Mouse (Mus musculus): ENCODE data around the gene Ppil1. TPM values are rescaled to one million over a fixed set of nuclear protein-coding genes. Genes with fewer than 3 reads are reported as not detected.

The Ppil1 gene
- 27.9 and 31.3 TPM in 2 replicates for polyA plus RNA-seq (2012; rRNA removed)

DNA sequence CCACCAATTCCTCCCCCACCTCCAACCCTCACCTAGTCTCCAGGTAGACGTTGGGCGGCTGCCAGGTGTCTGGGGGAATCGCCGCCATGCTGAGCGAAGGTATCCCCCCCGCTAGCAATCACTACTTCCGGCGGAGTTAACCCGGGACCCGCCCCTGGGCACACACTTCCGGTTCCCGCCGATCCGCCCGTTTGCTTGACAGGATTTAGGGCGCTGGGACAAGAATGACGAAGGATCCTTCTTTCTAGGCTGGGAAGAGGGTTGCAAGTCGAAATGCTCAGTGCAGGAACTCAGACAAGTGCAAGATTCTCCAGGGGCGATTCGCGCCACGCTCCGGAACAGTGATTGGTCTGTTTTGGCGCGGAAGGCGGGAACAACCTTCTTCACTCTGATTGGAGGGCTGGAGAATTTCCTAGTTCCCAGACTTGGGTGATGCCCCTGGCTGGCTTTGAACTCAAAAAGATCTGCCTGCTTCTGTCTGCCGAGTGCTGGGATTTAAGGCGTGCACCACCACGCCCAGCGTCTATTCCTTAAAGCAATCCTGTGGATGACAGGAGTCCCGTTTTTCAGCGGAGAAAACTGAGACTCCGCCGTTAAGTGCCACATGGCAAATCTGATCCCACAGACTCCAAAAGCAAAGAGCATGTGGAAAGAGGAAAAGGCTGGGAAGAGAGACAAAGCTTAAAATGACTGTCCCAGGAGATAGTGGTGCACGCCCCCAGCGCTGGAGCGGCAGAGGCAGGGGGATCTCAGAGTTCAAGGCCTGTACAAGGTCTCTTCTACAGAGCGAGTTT lies at the start of gene Ppil1:
Ppil1 (minus strand) TSS at position 347 of the 794 bp plus-strand sequence.
- DNase-seq (ENCODE audit: low spot score), result peak; percentile 79

- DNase-seq (ENCODE audit: low spot score), result no peak
Measured at GRCm38 (mm10) chr17:29313300-29313699, 49.3 kb upstream of the Ppil1 start.

- DNase-seq (ENCODE audit: low spot score), result no peak
Measured at GRCm38 (mm10) chr17:29312082-29312481, 48.1 kb upstream of the Ppil1 start.

DNA sequence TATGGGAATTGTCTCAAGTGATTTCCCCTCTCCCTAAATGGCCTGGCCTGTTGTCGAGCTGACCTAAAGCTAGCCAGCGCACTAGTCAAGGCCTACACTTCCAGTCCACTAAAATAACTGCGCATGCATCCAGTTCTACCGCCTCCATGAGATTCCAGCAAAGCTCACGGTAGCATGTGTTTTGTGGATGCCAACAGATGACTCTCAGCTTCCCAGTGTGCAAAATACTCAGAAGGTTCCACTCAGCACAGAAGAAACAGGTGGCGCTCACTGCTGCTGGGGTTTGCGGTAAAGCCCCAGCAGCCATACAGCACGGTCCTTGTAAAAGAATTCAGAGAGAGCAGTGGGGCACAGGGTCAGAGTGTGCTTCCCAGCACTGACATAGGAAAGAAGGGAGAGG lies 47.6 kb upstream of the Ppil1 start:
- DNase-seq (ENCODE audit: low spot score), result no peak

DNA sequence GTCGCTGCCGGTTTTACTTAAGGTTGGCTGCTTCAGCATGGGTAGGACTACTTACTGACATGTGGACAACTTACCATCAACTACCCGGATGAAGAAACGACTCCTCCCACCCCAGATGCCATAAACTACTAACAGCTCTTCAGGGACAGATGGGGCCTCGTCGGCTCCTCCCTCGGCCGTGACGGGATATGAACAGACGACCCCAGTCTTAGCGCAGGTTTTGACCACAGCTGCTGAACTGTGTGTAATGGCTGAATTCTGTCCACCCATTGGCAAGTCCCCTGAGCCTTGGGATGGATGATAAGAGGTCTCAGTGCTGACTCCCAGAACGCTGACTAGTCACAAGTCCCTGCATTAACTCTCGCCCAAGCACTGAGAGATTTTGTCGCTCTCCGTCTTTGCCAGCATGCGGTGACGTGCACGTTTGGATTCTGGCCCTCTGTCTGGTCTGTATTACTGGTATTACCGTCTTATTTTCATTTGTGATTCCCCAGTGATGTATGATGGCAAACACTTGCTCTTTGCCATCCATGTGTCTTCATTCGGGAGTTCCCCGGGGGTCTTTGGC lies 46.2 kb upstream of the Ppil1 start:
- DNase-seq (ENCODE audit: low spot score), result no peak

- DNase-seq (ENCODE audit: low spot score), result no peak
Measured at GRCm38 (mm10) chr17:29305871-29306270, 41.9 kb upstream of the Ppil1 start.

GRCm38 (mm10) chr17:29305058-29305806 lies 41.2 kb upstream of the Ppil1 start:
- DNase-seq (ENCODE audit: low spot score), result no peak

DNA sequence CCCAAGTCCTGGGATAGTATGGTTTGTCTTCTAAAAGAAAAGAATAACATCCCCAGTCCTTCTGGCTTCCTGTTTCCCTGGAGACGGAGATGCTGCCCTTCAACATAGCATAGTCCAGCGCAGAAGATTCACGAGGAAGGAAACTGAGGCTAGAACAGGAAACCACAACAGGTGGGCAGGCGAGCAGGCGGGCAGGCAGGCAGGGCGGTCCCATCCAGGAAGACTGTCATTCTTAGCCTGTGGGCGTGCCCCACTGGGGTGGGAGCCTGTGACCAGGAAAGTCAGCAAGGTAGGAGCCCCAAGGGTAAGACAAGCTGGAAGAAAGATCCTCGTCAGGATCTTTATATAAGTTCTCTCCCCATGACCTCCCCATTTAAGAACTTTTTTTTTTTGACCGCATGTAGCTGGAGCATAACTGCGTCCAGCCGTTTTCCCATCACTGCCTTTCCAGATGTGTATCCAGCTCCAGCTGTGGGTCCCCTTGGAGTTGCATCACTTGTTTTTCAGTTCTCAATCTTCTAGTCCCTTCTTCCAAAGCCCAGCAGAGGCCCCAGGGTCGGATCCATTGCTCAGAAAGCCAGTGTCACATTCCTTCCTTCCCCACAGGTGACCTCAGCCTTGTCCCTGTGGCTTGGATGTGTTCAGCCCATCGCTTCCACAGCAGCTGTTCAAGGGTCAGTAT lies 40.5 kb upstream of the Ppil1 start:
- no peak for DNase-seq (ENCODE audit: low spot score)

DNA sequence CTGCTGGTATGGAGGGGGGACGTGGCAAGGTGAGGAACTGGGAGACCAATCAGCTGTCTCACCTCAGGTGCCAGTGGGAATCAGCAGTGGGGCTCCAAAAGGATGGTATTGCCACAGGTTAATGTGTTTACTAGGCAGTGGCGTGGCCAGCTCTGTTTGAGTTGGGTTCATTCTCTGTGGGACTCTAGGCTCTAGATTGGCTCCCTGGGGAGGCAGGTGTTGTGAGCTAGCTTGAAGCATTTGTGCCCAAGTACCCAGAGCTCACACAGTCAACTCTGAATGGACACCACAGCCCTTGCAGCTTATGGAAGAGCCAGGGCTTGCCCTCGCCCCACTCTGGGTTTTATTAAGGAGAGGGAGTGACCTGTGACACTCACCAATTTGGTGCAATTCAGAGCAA lies 39.9 kb upstream of the Ppil1 start:
- no peak for DNase-seq (ENCODE audit: low spot score)

DNA sequence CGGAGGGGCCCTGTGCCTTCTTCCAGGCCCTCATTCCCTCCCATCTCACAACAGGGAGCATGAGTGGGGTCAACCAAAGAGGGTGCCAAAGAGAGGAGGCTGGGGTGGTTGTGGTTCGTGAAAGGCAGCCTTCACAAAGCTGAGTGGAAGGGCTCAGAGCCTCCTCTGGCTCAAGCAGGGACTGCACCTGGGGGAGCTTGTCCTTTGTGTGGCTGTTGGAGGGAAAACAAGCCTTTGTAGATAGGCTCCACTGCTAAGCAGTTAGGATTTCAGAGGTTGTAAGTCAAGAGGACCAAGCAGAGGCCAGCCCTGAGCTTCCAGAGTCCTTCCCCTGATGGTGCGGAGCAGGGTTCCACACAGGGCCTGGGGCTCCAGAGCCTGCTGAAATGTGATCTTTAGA lies 39.1 kb upstream of the Ppil1 start:
- no peak for DNase-seq (ENCODE audit: low spot score)

GRCm38 (mm10) chr17:29302149-29302548 lies 38.2 kb upstream of the Ppil1 start:
- DNase-seq (ENCODE audit: low spot score), result no peak

- no peak for DNase-seq (ENCODE audit: low spot score)
Measured at GRCm38 (mm10) chr17:29301421-29301820, 37.4 kb upstream of the Ppil1 start.

DNA sequence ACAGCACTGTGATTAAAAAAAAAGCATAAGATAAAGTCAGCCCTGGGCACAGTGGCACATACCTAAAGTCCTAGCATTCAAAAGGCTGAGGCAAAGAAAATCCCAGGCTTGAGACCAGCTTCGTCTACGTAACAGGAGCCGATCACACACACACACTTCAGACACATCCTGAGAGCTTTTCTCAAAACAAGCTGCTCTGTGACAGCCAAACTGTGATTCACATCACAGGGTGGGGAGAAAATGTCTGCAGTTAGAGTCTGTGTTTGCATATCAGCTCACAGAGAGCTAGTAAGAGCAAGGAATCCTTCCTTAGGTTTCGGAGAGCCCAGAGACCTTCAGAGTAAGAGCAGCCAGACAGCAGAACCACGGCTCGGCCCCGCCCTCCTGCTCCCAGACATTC lies 36.9 kb upstream of the Ppil1 start:
- no peak for DNase-seq (ENCODE audit: low spot score)

DNA sequence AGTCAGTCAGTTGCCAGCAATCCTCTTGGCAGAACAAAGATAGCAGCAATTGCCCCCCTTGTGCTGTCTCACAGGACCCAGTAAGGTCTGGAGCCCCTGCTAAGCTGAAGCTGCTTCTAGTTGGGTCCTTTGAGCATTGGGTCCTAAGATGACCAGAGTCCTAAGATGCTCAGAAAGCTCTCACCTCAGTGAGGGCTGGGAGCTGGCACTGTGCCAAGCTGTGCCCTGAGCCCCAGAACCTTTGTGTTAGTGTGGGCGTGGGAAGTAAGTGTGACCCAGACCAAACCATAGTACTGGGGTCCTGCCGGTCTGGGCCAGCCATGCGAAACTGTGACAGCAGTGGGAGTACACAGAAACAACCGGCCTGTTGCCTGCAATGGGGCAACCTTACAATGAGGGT lies 35.3 kb upstream of the Ppil1 start:
- no peak for DNase-seq (ENCODE audit: low spot score)

DNA sequence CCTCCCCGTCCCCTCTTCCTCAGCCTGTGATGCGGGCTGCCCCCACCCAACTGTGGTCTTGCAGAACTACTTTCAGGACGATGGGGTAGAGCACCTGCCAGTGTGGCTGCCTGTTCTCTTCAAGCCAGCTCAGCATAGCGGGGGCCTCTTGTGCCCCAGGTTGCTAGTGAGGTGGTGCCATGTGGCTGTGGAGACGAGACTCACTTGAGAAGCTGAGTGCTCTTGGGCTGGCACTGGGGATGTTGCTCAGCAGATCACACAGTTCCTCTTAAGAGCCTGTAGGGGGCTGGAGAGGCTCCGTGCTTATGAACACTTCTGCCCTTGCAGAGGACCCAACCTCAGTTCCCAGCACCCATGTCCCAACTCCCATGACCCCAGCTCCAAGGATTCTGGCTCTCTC lies 33.8 kb upstream of the Ppil1 start:
- DNase-seq (ENCODE audit: low spot score), result no peak

DNA sequence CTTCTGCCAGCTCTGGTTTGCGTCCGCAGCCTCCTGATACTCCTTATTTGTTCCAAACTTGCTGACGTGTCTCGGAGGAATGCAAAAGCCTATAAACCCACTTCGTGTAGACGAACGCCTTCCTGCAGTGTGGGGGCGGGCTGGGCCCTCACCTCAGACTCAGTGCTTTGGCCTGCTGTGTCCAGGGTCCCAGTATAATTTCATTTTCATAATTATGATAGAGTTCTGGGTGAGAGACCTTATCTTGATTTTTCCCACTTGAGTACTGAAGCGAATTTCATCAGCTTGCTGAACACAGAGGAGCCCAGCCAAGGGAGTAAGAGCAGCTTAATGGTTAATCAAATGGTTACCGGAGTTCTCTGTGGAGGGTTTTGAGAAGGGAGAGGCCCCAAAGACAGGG lies 33.3 kb upstream of the Ppil1 start:
- DNase-seq (ENCODE audit: low spot score), result no peak

DNA sequence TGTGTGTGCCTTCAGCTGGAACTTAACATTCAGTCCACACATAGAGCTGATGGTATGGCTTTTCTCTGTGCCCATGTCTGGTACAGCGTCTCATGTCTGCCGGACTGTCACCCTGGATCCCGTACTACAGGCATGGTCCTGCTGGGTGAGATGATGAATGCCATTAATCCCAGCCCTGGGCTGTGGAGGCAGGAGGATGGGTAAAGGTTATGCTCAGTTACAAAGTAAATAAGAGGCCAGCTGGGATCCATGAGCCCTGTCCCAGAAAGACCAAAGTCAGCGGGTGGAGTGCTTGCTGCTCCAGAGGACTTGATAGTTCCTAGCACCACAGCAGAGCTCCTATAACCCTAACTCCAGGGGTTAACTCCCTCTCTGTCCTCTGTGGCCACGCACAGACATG lies 31.8 kb upstream of the Ppil1 start:
- no peak for DNase-seq (ENCODE audit: low spot score)

- no peak for DNase-seq (ENCODE audit: low spot score)
Measured at GRCm38 (mm10) chr17:29293807-29294605, 30.0 kb upstream of the Ppil1 start.

- no peak for DNase-seq (ENCODE audit: low spot score)
Measured at GRCm38 (mm10) chr17:29292996-29293395, 29.0 kb upstream of the Ppil1 start.

DNA sequence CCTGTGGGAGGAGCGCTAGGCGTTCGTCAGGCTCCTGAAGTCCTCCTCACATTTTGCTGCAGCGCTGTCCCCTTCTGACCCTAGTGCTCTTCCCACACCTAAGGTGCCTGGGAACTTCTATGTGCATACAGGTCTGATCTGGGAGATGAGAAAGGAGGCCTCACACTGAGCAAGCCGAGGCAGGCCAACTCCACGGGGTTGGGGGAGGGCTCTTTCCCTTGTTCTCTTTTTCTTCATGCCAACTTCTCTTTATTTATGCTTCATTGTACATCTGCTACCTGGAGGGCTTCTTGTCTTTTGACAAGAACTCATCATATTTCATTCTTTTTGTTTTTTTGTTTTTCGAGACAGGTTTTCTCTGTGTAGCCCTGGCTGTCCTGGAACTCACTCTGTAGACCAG lies 27.8 kb upstream of the Ppil1 start:
- DNase-seq (ENCODE audit: low spot score), result no peak

DNA sequence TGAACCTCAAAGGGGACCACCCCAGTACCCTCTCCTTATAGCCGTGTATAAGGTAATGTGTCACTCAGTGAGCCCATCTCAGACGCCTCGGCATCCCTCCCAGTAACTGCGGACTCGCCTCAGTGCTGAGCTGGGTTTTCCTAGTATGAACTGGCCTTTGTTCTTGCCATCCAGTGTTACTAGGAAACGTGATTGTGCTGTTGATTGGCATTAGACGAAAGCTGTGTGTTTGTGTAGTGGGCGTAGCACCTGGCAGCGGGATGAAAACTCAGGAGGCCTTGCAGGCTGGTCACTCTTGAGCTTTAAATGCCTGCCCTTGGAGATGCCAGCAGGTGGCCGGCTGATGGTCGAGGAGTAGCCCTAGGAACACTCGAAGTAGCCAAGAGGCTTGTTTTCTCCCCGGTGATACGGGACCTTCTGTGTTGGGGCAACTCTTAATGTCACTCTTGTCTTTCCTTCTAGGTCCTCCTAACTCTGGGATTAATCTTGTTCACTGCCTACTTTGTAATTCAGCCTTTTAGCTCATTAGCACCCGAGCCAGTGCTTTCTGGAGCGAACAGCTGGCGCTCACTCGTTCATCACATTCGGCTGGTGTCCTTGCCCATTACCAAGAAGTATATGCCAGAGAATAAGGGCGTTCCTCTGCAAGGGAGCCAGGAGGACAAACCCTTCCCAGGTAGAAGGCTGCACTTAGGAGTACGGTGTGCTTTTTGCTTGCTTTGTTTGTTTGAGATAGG lies 18.4 kb upstream of the Ppil1 start:
- no peak for DNase-seq (ENCODE audit: low spot score)
